Mouse (Mus musculus): ENCODE results near the gene Mfsd4a.

GRCm38 (mm10) chr1:131981378-131982013 is 86.4 kb downstream of the Mfsd4a start:
- peak; percentile 87 for TF ChIP-seq CTCF (IDR thresholded peaks at IDR 0.05; ENCODE audit: low read depth, low read length)
- TF ChIP-seq POLR2A (IDR thresholded peaks at IDR 0.05; ENCODE audit: insufficient read depth, low read length), result no peak

Measured in ES-Bruce4 (cell line).